Mouse (Mus musculus) forebrain, embryonic 10.5 days (tissue): Measurements from ENCODE around the gene Cd34. TPM values are rescaled to one million over a fixed set of nuclear protein-coding genes. Genes with fewer than 3 reads are reported as not detected.
A peak's percentile ranks its signal among the peaks of the same experiment; 100 is the strongest.

Experiments used
- DNase-seq: peaks from one replicate; pipeline ENCODE4 v3.0.0-alpha.2; 2017; ENCODE audit warnings: low spot score; ENCODE audit errors: extremely low spot score
- H3K27ac ChIP-seq: fragments of 300-500 bp; sonication (generic); 2 replicates; pipeline ENCODE4 v1.5.1; 2016; ENCODE audit warnings: mild to moderate bottlenecking
- H3K27me3 ChIP-seq: fragments of 300-500 bp; sonication (generic); 2 replicates; pipeline ENCODE4 v1.6.1; 2016; ENCODE audit warnings: mild to moderate bottlenecking; ENCODE audit not compliant: poor library complexity, severe bottlenecking
- H3K36me3 ChIP-seq: fragments of 300-500 bp; sonication (generic); replicated peaks from 2 replicates; pipeline ENCODE4 v1.6.1; 2016; ENCODE audit warnings: mild to moderate bottlenecking, moderate library complexity
- H3K4me1 ChIP-seq: fragments of 300-500 bp; sonication (generic); 2 replicates; pipeline ENCODE4 v1.6.1; 2016
- H3K4me3 ChIP-seq: fragments of 300-500 bp; sonication (generic); 2 replicates; pipeline ENCODE4 v1.5.1; 2016; ENCODE audit warnings: mild to moderate bottlenecking, moderate library complexity
- H3K9me3 ChIP-seq: fragments of 300-500 bp; sonication (generic); 2 replicates; pipeline ENCODE4 v1.6.1; 2016; ENCODE audit warnings: mild to moderate bottlenecking, moderate library complexity
- WGBS: fragments of 180-500 bp; shearing (Covaris S2); methylation state at CpG from one replicate; pipeline ENCODE4 v1.1.7; 2016; 5-methylcytosine and 5-hydroxymethylcytosine counted together
- polyA plus RNA-seq: library from polyadenylated mRNA; unstranded; fragments of >200 nt; fragmentation: Nextera tagmentation; extraction: Ambion mirVana; gene quantifications from 2 replicates; pipeline ENCODE4 v1.2.1, GENCODE M21; 2016

Cd34 gene
- polyA plus RNA-seq = 57.8 and 60.0 TPM in 2 replicates

DNA sequence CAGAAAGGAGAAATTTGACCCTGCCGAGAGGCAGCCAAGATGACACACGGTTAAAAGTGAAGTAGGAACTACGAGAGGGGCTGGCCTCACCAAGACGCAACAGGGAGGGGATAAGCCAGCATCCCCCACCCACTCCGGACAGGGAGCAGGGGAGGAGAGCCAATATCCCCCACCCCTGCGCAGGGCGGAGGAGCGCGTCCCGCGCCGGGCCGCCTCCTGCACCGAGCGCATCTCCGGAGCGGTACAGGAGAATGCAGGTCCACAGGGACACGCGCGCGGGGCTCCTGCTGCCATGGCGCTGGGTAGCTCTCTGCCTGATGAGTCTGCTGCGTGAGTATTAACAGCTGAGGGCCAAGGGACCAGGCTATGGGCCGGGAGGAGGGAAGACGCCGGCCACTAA lies at the start of gene Cd34:
Gene Cd34 (plus strand): TSS at position 105 of the 400 bp plus-strand sequence.
- Histone ChIP-seq H3K36me3 (no peaks in the 10 kb centered on the region), H3K27me3 (peaks cover 29% of the 10 kb centered on the region), H3K4me1 (peaks cover 9% of the 10 kb centered on the region), H3K4me3 (peak within 1 kb of the TSS; percentile 56), H3K27ac (peak within 1 kb of the TSS; percentile 53), H3K9me3 (no peaks in the 10 kb centered on the region)
- 2% methylated on average over 26 of the region's 26 CpGs for WGBS
- peak; percentile 24 for DNase-seq

DNA sequence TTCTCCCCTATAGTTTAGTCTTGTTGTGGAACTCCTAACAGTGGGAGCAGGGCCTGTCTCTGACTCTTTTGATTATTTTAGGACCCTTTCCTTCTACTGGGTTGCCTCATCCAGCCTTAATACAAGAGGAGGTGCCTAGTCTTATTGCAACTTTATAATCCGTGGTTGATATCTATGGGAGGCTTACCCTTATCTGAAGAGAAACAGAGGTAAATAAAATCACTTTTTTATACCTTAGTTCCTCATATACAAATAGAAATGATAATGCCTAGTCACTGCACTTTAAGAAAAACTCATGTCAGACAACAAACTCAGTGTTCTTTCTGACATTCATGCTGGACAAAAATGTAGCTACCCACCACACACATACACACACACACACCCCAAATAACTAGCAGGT lies 44.1 kb upstream of the Cd34 start:
- Histone ChIP-seq H3K36me3 (no peaks in the 10 kb centered on the region), H3K27ac (no peak overlapping the region), H3K4me1 (no peaks in the 10 kb centered on the region), H3K4me3 (no peak overlapping the region), H3K27me3 (no peaks in the 10 kb centered on the region), H3K9me3 (no peaks in the 10 kb centered on the region)
- no peak for DNase-seq
- 72% methylated on average over 1 of the region's 1 CpGs for WGBS

DNA sequence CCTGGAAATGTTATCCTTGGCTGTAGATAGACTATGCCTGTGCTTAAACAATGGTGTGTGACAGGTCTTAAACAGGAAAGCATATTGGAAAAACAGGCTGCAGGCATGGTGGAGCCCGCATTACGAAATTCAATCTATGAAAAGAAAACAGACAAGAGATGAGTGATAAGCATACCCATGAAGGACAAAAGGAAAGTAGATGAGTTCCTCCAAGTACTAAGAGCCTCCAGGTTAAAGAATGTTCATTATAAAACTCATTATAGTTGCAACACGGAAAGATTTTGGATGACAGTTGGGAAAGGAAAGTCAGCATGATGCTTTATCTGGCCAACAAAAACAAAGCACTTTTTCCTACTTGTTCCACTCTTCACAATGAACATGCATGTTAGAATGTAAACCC lies 43.3 kb upstream of the Cd34 start:
- no peak for DNase-seq
- H3K4me3 ChIP-seq = no peak overlapping the region
- H3K27me3 ChIP-seq = no peaks in the 10 kb centered on the region
- no peaks in the 10 kb centered on the region for H3K36me3 ChIP-seq
- WGBS = 86% methylated on average over 3 of the region's 3 CpGs
- no peak overlapping the region for H3K27ac ChIP-seq
- no peaks in the 10 kb centered on the region for H3K9me3 ChIP-seq
- no peaks in the 10 kb centered on the region for H3K4me1 ChIP-seq

DNA sequence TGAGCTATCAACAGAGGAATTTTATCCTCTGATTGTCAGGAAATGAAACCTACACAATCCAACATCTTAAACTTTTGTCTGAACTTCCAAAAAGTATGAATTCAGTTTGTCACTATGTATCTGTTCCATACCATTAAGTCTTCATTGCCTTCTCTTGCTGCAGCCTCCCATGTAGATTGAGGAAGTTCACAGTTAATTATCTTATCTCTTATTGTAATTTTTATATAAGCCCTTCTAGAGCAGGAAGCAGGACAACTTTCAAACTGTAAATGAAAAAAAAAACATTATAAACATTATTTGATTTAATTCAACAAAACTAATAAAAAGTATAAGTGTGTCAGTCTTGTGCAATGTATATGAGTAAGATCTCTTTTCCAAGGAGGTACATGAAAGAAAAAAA lies 37.5 kb upstream of the Cd34 start:
- no peak for DNase-seq
- Histone ChIP-seq H3K4me3 (no peak overlapping the region), H3K4me1 (no peaks in the 10 kb centered on the region), H3K9me3 (no peaks in the 10 kb centered on the region), H3K27me3 (no peaks in the 10 kb centered on the region), H3K36me3 (no peaks in the 10 kb centered on the region), H3K27ac (no peak overlapping the region)

DNA sequence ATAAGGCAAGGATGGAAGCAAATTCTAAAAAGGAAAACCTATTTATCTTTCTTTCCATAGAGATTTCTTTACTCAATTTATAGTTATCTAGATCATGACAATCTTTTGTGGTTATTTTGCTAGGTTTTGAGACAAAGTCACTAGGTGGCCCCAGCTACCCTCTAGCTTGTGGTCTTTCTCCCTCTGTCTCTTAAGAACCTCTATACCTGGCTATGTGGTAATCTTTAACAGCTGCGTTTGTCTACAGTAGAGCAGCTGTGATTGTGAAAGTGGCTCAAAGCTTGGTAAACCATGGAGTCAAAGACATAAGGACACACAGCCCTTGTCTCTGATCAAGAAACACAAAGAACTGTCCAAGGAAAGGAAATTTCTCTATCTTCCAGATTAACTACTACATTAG lies 36.8 kb upstream of the Cd34 start:
- DNase-seq = no peak
- no peaks in the 10 kb centered on the region for H3K4me1 ChIP-seq
- H3K27ac ChIP-seq = no peak overlapping the region
- no peaks in the 10 kb centered on the region for H3K9me3 ChIP-seq
- H3K4me3 ChIP-seq = no peak overlapping the region
- H3K36me3 ChIP-seq = no peaks in the 10 kb centered on the region
- no peaks in the 10 kb centered on the region for H3K27me3 ChIP-seq
- 82% methylated on average over 1 of the region's 1 CpGs for WGBS

DNA sequence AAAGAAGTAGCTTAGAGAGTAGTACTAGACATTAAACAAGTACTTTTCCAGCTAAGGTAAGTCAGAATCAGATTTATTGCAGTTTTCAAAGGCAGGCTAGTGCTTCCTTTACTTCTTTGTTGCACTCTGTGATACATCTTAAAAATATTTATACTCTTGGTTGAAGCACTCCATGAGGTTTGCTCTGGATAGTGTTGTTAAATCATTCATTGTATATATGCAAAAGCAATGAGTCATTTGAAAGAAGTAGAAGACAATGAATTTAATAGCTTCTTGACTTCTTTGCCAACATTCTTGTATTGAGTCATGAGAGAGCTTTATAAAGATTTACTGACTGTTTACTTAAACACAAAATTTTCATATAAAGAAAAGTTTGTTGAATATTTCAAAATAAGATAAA lies 29.7 kb upstream of the Cd34 start:
- Histone ChIP-seq H3K9me3 (no peaks in the 10 kb centered on the region), H3K27ac (no peak overlapping the region), H3K4me3 (no peak overlapping the region), H3K36me3 (no peaks in the 10 kb centered on the region), H3K4me1 (no peaks in the 10 kb centered on the region), H3K27me3 (no peaks in the 10 kb centered on the region)
- DNase-seq = no peak

DNA sequence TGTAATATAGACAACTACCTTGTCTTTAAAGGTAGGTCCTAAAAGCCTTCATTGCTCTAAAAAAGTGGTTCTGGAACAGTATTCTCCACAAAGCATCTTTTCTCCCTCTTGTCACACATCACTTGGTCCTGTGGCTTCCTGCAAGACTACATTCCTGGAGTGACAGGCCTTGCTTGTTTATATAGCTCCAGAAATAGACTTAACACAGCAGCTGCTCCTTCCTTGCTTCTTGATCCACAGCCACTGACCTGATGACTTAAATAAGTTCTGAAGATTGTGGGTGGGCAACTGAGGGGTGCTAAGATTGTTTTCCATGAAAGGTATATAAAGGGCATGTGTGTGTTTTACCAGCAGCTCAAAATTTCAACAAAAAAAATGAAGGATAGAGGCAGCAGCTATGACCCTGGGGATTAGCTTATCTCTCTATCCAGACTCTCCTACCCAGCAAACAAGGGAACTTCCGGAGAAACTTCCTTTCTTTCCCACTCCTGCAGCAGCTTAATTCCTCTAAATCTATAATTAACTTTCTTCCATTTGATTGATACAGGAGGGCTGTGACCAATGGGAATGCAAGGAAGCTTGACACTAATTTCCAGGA lies 12.8 kb upstream of the Cd34 start:
- peaks cover 11% of the 10 kb centered on the region; the same call in 1 of the 2 replicates for H3K4me1 ChIP-seq
- no peaks in the 10 kb centered on the region for H3K27me3 ChIP-seq
- no peaks in the 10 kb centered on the region for H3K36me3 ChIP-seq
- WGBS = 71% methylated on average over 1 of the region's 1 CpGs
- DNase-seq = no peak
- H3K9me3 ChIP-seq = no peaks in the 10 kb centered on the region
- no peak overlapping the region for H3K27ac ChIP-seq
- no peak overlapping the region for H3K4me3 ChIP-seq

DNA sequence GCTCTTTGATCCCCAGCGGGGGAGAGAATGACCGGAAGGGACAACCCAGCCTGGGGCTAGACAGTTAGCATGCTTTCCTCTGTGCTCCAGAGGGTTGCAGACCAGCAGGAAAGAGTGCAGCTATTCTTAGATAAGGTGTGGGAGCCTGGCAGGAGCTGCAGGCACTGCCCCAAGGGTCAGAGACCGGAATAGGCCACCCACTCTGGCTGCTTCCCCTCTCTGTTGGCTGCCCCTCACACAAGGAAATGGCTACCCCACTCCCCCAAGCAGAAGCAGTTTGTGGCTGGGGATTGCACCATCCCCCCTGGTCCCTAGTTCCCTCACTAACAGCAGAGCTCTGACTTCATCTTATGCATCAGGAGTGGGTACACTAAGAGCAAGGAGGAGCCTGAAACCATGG lies 10.7 kb upstream of the Cd34 start:
- 65% methylated on average over 3 of the region's 3 CpGs for WGBS
- Histone ChIP-seq H3K36me3 (no peaks in the 10 kb centered on the region), H3K27me3 (no peaks in the 10 kb centered on the region), H3K9me3 (no peaks in the 10 kb centered on the region), H3K27ac (no peak overlapping the region), H3K4me1 (peaks cover 14% of the 10 kb centered on the region; the same call in 1 of the 2 replicates), H3K4me3 (no peak overlapping the region)
- no peak for DNase-seq

DNA sequence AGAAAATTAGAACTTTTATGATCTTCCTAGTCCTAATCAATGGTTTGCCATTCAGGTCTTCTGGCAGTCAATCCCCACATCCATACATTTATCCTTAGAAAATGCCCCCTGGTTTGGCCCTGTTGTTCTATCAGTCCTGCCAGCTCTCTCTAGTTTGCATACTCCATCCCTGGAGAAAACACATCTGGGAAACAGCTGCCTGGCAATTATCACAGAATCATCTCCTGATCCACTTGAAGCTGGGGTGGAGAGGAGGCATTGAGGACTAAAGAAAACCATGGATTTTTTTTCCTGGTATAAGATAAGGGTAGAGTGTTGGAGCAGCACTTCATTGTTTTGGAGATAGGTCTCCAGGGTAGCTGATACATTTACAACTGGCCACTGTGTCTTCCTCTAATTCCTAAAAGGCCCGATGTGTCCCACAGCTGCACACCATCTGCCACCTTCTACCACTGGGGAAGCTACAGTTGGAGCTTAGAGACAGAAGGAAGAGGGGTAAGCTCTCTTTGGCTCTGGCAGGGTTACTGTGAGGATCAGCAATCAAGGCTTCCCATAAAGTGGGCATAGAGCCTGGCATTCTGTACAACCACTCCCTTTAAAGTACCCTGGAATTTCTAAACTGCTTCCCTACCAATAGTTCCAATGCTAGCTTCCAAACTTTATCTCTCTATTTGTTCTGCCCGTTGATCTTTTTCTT lies 9.2 kb upstream of the Cd34 start:
- no peak for DNase-seq
- whole genome bisulfite sequencing = 63% methylated on average over 2 of the region's 2 CpGs
- Histone ChIP-seq H3K4me3 (no peak overlapping the region), H3K4me1 (peaks cover 14% of the 10 kb centered on the region; the same call in 1 of the 2 replicates), H3K36me3 (no peaks in the 10 kb centered on the region), H3K9me3 (no peaks in the 10 kb centered on the region), H3K27me3 (no peaks in the 10 kb centered on the region), H3K27ac (no peak overlapping the region)

DNA sequence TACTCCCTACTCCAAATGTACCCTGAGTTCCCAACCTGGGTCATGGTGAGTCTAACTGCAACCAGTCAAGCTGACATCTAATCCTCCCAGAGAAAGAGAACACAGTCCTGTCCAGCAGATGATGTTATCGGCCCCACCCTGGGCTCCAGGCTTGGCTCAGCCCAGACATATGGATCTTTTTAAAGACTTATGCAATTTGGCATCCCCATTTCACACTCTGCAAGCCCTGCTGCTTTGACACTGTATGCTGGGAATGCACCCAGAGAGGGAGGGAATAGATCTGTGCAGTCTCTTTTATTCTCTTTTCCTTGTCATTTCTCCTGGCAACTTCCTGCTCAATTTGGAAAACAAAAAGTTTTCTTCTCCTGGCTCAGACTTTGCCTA lies 8.7 kb upstream of the Cd34 start:
- WGBS = 54% methylated on average over 1 of the region's 1 CpGs
- Histone ChIP-seq H3K36me3 (no peaks in the 10 kb centered on the region), H3K9me3 (no peaks in the 10 kb centered on the region), H3K27ac (no peak overlapping the region), H3K27me3 (no peaks in the 10 kb centered on the region), H3K4me3 (no peak overlapping the region), H3K4me1 (peaks cover 14% of the 10 kb centered on the region; the same call in 1 of the 2 replicates)
- DNase-seq = no peak

DNA sequence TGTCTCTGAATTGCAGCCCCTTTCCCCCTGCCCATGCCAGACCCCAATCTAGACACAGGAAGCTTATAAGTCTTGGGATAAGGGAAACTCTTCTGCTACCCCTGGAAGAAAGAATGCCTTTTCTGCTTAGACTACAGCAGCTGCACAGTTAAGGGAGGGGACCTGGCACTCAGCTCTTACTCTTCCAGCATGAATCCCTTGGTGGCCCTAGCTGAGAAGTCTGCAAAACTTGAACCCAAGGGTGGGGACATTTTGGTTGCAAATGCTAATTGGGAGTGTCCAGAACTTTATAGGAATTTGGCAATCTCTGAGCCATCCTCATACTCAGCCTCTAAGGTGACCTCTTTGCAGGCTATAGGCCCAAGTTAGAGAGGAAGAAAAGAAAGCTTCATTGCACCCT lies 7.9 kb upstream of the Cd34 start:
- Histone ChIP-seq H3K36me3 (no peaks in the 10 kb centered on the region), H3K4me3 (no peak overlapping the region)

DNA sequence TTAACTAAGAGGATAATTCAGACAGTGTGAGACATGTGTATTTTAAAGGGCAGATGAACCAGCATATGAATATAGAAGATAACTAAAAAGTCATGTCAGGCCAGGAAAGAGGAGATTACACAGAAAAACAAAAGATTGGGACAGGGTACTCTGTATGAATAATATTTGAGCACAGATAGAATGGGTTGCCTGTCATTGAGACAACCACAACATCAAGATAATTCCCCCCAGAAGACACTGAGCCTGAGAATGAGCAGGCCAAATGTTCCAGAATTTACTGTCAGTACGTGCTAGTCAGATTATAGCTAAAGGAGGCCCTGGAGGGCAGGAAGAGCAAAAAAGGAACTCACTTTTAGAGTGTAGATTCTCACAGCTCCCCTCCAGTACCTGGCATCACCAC lies 3.3 kb upstream of the Cd34 start:
- H3K27ac ChIP-seq = no peak overlapping the region
- H3K4me1 ChIP-seq = peaks cover 17% of the 10 kb centered on the region
- 39% methylated on average over 1 of the region's 1 CpGs for WGBS
- peaks cover 28% of the 10 kb centered on the region for H3K27me3 ChIP-seq
- no peak overlapping the region for H3K4me3 ChIP-seq
- no peak for DNase-seq
- H3K9me3 ChIP-seq = no peaks in the 10 kb centered on the region
- H3K36me3 ChIP-seq = no peaks in the 10 kb centered on the region

More for the DNA sequence above, 7.9 kb upstream of the Cd34 start:
- no peak overlapping the region for H3K27ac ChIP-seq
- DNase-seq = no peak
- peaks cover 14% of the 10 kb centered on the region; the same call in 1 of the 2 replicates for H3K4me1 ChIP-seq
- no peaks in the 10 kb centered on the region for H3K27me3 ChIP-seq
- no peaks in the 10 kb centered on the region for H3K9me3 ChIP-seq

DNA sequence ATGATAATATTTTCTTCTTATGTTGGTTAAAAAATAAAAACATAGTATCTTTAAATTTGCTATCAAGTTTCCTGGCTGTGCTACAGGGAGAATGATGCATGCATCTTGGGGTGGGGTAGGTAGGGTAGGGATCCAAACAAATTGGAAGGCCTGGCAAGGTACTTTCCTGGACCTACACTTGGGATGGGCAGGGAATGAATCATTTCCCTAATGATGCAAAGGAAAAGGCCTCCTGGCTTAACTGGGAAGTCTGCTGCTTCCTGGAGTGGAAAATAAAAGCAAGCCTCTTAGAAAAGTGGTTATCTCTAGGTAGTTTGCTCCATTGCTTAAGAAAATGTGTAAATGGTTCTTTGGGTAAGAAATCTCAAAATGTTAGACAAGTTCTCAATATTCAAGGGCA lies 2.9 kb downstream of the Cd34 start:
- Histone ChIP-seq H3K4me1 (peaks cover 9% of the 10 kb centered on the region), H3K27me3 (peaks cover 29% of the 10 kb centered on the region), H3K27ac (no peak overlapping the region), H3K9me3 (no peaks in the 10 kb centered on the region), H3K4me3 (no peak overlapping the region), H3K36me3 (no peaks in the 10 kb centered on the region)
- no peak for DNase-seq

DNA sequence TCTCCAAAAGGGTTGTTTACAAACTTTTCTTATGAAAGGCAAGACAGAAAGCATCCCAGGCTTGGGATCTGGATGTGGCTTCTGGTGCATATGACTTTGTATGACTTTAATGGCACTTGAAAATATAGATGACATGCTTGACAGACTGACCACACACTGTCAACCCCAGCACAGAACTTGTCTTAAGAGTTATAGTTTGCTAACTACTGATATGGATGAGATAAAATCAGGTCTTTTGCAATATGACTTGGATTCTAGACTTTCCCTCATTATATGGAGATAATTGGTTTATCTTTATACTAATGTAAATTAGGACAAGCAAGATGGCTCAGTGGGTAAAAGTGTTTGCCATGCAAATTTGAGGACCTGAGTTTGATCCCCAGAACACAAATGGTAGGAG lies 4.3 kb downstream of the Cd34 start:
- no peak for DNase-seq
- Histone ChIP-seq H3K9me3 (no peaks in the 10 kb centered on the region), H3K4me3 (no peak overlapping the region), H3K27ac (no peak overlapping the region), H3K27me3 (peaks cover 26% of the 10 kb centered on the region), H3K36me3 (no peaks in the 10 kb centered on the region), H3K4me1 (peaks cover 9% of the 10 kb centered on the region)
